8 mouse cellular contexts compared by ENCODE assay signal in genomic region chr5:138085421-138085911, GRCm38 (mm10). TPM values are rescaled to one million over a fixed set of nuclear protein-coding genes. Genes with fewer than 3 reads are reported as not detected.
DNase-seq lines count a peak whose midpoint lies in the region; ATAC-seq lines count a peak whose summit lies in the region.

No protein-coding gene starts in this region.

- H3K27me3 ChIP-seq in erythroblast, embryonic 14.5 days (ENCODE audit: control insufficient read depth): no peaks in the 10 kb centered on the region
- no peaks in the 10 kb centered on the region for H3K27me3 ChIP-seq in intestine, embryonic 15.5 days (replicated peaks)
- H3K27me3 ChIP-seq in liver, embryonic 16.5 days (ENCODE audit: control insufficient read depth, insufficient read depth, low read depth, low read length): no peaks in the 10 kb centered on the region
- H3K27me3 ChIP-seq in neural tube, embryonic 15.5 days (replicated peaks): no peaks in the 10 kb centered on the region; the same call in 1 of the 2 replicates

- no peaks in the 10 kb centered on the region for H3K9me3 ChIP-seq in erythroblast, embryonic 14.5 days (ENCODE audit: control insufficient read depth, low read length)
- no peaks in the 10 kb centered on the region for H3K9me3 ChIP-seq in intestine, embryonic 15.5 days
- H3K9me3 ChIP-seq in liver, embryonic 16.5 days (replicated peaks; ENCODE audit: control insufficient read depth, low read length): no peaks in the 10 kb centered on the region
- no peaks in the 10 kb centered on the region for H3K9me3 ChIP-seq in neural tube, embryonic 15.5 days (replicated peaks)

- peak overlapping the region; percentile 97 for H3K9ac ChIP-seq in intestine, embryonic 15.5 days
- peak overlapping the region; percentile 83 for H3K9ac ChIP-seq in liver, embryonic 16.5 days (ENCODE audit: low read depth, low read length)
- H3K9ac ChIP-seq in neural tube, embryonic 15.5 days (replicated peaks): peak overlapping the region; percentile 100

- ATAC-seq in intestine, embryonic 15.5 days: peak; percentile 8; the same call in 1 of the 2 replicates
- ATAC-seq in liver, embryonic 16.5 days (ENCODE audit: low read depth): no peak
- peak; percentile 37; the same call in 1 of the 2 replicates for ATAC-seq in neural tube, embryonic 15.5 days (ENCODE audit: low FRiP score)

- H3K4me2 ChIP-seq in intestine, embryonic 15.5 days (replicated peaks): peak overlapping the region; percentile 60
- peak overlapping the region; percentile 83 for H3K4me2 ChIP-seq in liver, embryonic 16.5 days (ENCODE audit: low read depth, low read length)
- H3K4me2 ChIP-seq in neural tube, embryonic 15.5 days: peak overlapping the region; percentile 69

- WGBS in intestine, embryonic 15.5 days: under 1% methylated on average over 18 of the region's 18 CpGs
- under 1% methylated on average over 18 of the region's 18 CpGs for WGBS in liver, embryonic 16.5 days (ENCODE audit: insufficient replicate concordance)
- WGBS in neural tube, embryonic 15.5 days: under 1% methylated on average over 18 of the region's 18 CpGs

- H3K4me3 ChIP-seq in erythroblast, embryonic 14.5 days (replicated peaks): peak overlapping the region; percentile 98
- peak overlapping the region; percentile 98 for H3K4me3 ChIP-seq in intestine, embryonic 15.5 days (replicated peaks)
- H3K4me3 ChIP-seq in liver, embryonic 16.5 days (ENCODE audit: low read depth, low read length): peak overlapping the region; percentile 78
- H3K4me3 ChIP-seq in neural tube, embryonic 15.5 days (replicated peaks): peak overlapping the region; percentile 100

- peaks cover 12% of the 10 kb centered on the region for H3K36me3 ChIP-seq in erythroblast, embryonic 14.5 days (ENCODE audit: control insufficient read depth)
- no peaks in the 10 kb centered on the region for H3K36me3 ChIP-seq in intestine, embryonic 15.5 days
- H3K36me3 ChIP-seq in liver, embryonic 16.5 days (ENCODE audit: control insufficient read depth, insufficient read depth): no peaks in the 10 kb centered on the region
- H3K36me3 ChIP-seq in neural tube, embryonic 15.5 days: 0 out of 2 replicates have a peak, but pooled peaks cover 11% of the 10 kb centered on the region

- DNase-seq in layer of hippocampus, adult 11-12 months (ENCODE audit: low spot score): peak; percentile 21
- no peak for DNase-seq in layer of hippocampus, adult 9-10 months (ENCODE audit: low spot score)
- DNase-seq in Muller cell, postnatal 12 days (ENCODE audit: inconsistent ontology term): peak; percentile 22
- no peak for DNase-seq in cerebellum, adult 11 months

- H3K4me1 ChIP-seq in erythroblast, embryonic 14.5 days (ENCODE audit: control insufficient read depth): peaks cover 30% of the 10 kb centered on the region
- no peaks in the 10 kb centered on the region for H3K4me1 ChIP-seq in intestine, embryonic 15.5 days (replicated peaks)
- peaks cover 33% of the 10 kb centered on the region for H3K4me1 ChIP-seq in liver, embryonic 16.5 days (ENCODE audit: control insufficient read depth, low read depth, low read length)
- peaks cover 36% of the 10 kb centered on the region for H3K4me1 ChIP-seq in neural tube, embryonic 15.5 days

- peak overlapping the region; percentile 94 for H3K27ac ChIP-seq in intestine, embryonic 15.5 days
- H3K27ac ChIP-seq in liver, embryonic 16.5 days (ENCODE audit: low read length): peak overlapping the region; percentile 68
- H3K27ac ChIP-seq in neural tube, embryonic 15.5 days (replicated peaks): peak overlapping the region; percentile 93

RNA-seq across cellular contexts. Expression of gene Zkscan1, which starts 0.6 kb away (rescaled TPM):
- 0.01 and 0.02 TPM in 2 replicates for polyA plus RNA-seq in erythroblast, embryonic 14.5 days (2012)
- 13.7 and 15.0 TPM in 2 replicates for polyA plus RNA-seq in intestine, embryonic 15.5 days (2015; fragmentation: Nextera tagmentation; extraction: Ambion mirVana)
- polyA plus RNA-seq in liver, embryonic 16.5 days (2015; fragmentation: Nextera tagmentation; extraction: Ambion mirVana): 3.9 and 4.4 TPM in 2 replicates
- polyA plus RNA-seq in neural tube, embryonic 15.5 days (2015; fragmentation: Nextera tagmentation; extraction: Ambion mirVana): 17.3 and 18.2 TPM in 2 replicates

RNA-seq across cellular contexts. Expression of gene Zscan21, which starts 31.2 kb away (rescaled TPM):
- 0.10 and 0.11 TPM in 2 replicates for polyA plus RNA-seq in erythroblast, embryonic 14.5 days (2012)
- 43.3 and 45.9 TPM in 2 replicates for polyA plus RNA-seq in intestine, embryonic 15.5 days (2015; fragmentation: Nextera tagmentation; extraction: Ambion mirVana)
- 14.6 and 15.1 TPM in 2 replicates for polyA plus RNA-seq in liver, embryonic 16.5 days (2015; fragmentation: Nextera tagmentation; extraction: Ambion mirVana)
- 75.3 and 80.5 TPM in 2 replicates for polyA plus RNA-seq in neural tube, embryonic 15.5 days (2015; fragmentation: Nextera tagmentation; extraction: Ambion mirVana)

RNA-seq across cellular contexts. Expression of gene Smok3c, which starts 32.5 kb away (rescaled TPM):
- not detected in 2 replicates for polyA plus RNA-seq in erythroblast, embryonic 14.5 days (2012)
- polyA plus RNA-seq in intestine, embryonic 15.5 days (2015; fragmentation: Nextera tagmentation; extraction: Ambion mirVana): not detected in 2 replicates
- not detected in 2 replicates for polyA plus RNA-seq in liver, embryonic 16.5 days (2015; fragmentation: Nextera tagmentation; extraction: Ambion mirVana)
- polyA plus RNA-seq in neural tube, embryonic 15.5 days (2015; fragmentation: Nextera tagmentation; extraction: Ambion mirVana): not detected in 2 replicates

Comparison
In these comparisons a context has a peak if more than half of its experiments do, and no peak if none do; other contexts are left out.
1. DNase-seq: peak in layer of hippocampus, adult 11-12 months (single experiment) and Muller cell, postnatal 12 days (single experiment); none in layer of hippocampus, adult 9-10 months (single experiment) and cerebellum, adult 11 months (single experiment).
2. RNA of gene Zscan21, which starts 31.2 kb away (polyA plus RNA-seq): 75.3 to 80.5 TPM in neural tube, embryonic 15.5 days, 43.3 to 45.9 TPM in intestine, embryonic 15.5 days and 14.6 to 15.1 TPM in liver, embryonic 16.5 days; 0.10 to 0.11 TPM in erythroblast, embryonic 14.5 days; every median in the first group is over 10 times any median in the second.
3. Peak in every context shown above with its lines, with median percentiles within 50 percentile points of each other: H3K4me3 ChIP-seq, H3K27ac ChIP-seq, H3K4me2 ChIP-seq and H3K9ac ChIP-seq.